Comparison of ENCODE assay signal across 16 mouse cellular contexts in genomic region chr16:28497971-28498607, GRCm38 (mm10).
A peak's percentile ranks its signal among the peaks of the same experiment; 100 is the strongest.
DNase-seq lines count a peak whose midpoint lies in the region; ATAC-seq lines count a peak whose summit lies in the region.
"Had no signal": no experiment of that assay in that cellular context is flagged by ENCODE, and none has a peak within 500 bp of the region (broad histone marks: within the 10 kb centered on the region; RNA-seq: fewer than 3 reads in every experiment).

No protein-coding gene starts in this region.

- peak; percentile 75 for ATAC-seq in cerebellum, adult (ENCODE audit: insufficient number of reproducible peaks, low FRiP score, low TSS enrichment)
- ATAC-seq: CD4-positive, CD25-positive, alpha-beta regulatory T cell, adult 4 months; hindbrain, postnatal 0 days; midbrain, embryonic 16.5 days had no signal

- no peak for DNase-seq in cerebellum, postnatal 4 days (ENCODE audit: low spot score in 2 of 2)
- peak; percentile 10 to 25 for DNase-seq in left cerebral cortex, adult 18-20 months (ENCODE audit: low spot score in 2 of 2)
- DNase-seq in left cerebral cortex, adult 8-10 months (ENCODE audit: low spot score in 2 of 2): no peak
- peak; percentile 42 to 50 for DNase-seq in layer of hippocampus, adult 8-10 months (ENCODE audit: low spot score in 2 of 2)
- DNase-seq in right cerebral cortex, postnatal 4 days: peak; percentile 14
- DNase-seq in urinary bladder, postnatal 36 days (ENCODE audit: low spot score in 2 of 2): no peak
- DNase-seq in heart, postnatal 4 days: no peak
- DNase-seq: gastrocnemius, postnatal 25 days; heart, postnatal 36 days; kidney, adult 11 months; lung, postnatal 10 days; thymus, postnatal 25 days had no signal

Comparison
In these comparisons a context has a peak if more than half of its experiments do, and no peak if none do; other contexts are left out.
1. DNase-seq: peak in left cerebral cortex, adult 18-20 months (2 of 2), layer of hippocampus, adult 8-10 months (2 of 2) and right cerebral cortex, postnatal 4 days (single experiment); none in cerebellum, postnatal 4 days (0 of 2), left cerebral cortex, adult 8-10 months (0 of 2), urinary bladder, postnatal 36 days (0 of 2) and heart, postnatal 4 days (single experiment).